Mouse (Mus musculus) embryonic facial prominence, embryonic 15.5 days (tissue): ENCODE results near the gene Banp. TPM values are rescaled to one million over a fixed set of nuclear protein-coding genes. Genes with fewer than 3 reads are reported as not detected.

ENCODE experiments used
- ATAC-seq: fragments of 200-750 bp; cut with Nextera tagmentation; 2 replicates; pipeline ENCODE4 v1.8.0; 2017; ENCODE audit warnings: low read depth, moderate TSS enrichment; ENCODE audit not compliant: insufficient number of reproducible peaks, low FRiP score, low TSS enrichment
- H3K27ac ChIP-seq: fragments of 300-500 bp; sonication (generic); replicated peaks from 2 replicates; pipeline ENCODE4 v1.5.1; 2015; ENCODE audit warnings: mild to moderate bottlenecking, inconsistent platforms
- H3K27me3 ChIP-seq: fragments of 300-500 bp; sonication (generic); 2 replicates; pipeline ENCODE4 v1.6.1; 2015; ENCODE audit warnings: inconsistent platforms
- H3K36me3 ChIP-seq: fragments of 300-500 bp; sonication (generic); 2 replicates; pipeline ENCODE4 v1.6.1; 2015; ENCODE audit warnings: mild to moderate bottlenecking, inconsistent platforms
- H3K4me1 ChIP-seq: fragments of 300-500 bp; sonication (generic); 2 replicates; pipeline ENCODE4 v1.6.1; 2015; ENCODE audit warnings: inconsistent platforms
- H3K4me2 ChIP-seq: fragments of 300-500 bp; sonication (generic); replicated peaks from 2 replicates; pipeline ENCODE4 v1.6.1; 2015; ENCODE audit warnings: mild to moderate bottlenecking, inconsistent platforms
- H3K4me3 ChIP-seq: fragments of 300-500 bp; sonication (generic); replicated peaks from 2 replicates; pipeline ENCODE4 v1.5.1; 2015; ENCODE audit warnings: mild to moderate bottlenecking, inconsistent platforms
- H3K9ac ChIP-seq: fragments of 300-500 bp; sonication (generic); 2 replicates; pipeline ENCODE4 v1.6.1; 2015; ENCODE audit warnings: inconsistent platforms
- H3K9me3 ChIP-seq: fragments of 300-500 bp; sonication (generic); replicated peaks from 2 replicates; pipeline ENCODE4 v1.6.1; 2016; ENCODE audit warnings: inconsistent platforms
- WGBS: fragments of 180-500 bp; shearing (Covaris S2); methylation state at CpG from one replicate; pipeline ENCODE4 v1.1.7; 2015; 5-methylcytosine and 5-hydroxymethylcytosine counted together
- polyA plus RNA-seq: library from polyadenylated mRNA; unstranded; fragments of >200 nt; fragmentation: Nextera tagmentation; extraction: Ambion mirVana; gene quantifications from 2 replicates; pipeline ENCODE4 v1.2.1, GENCODE M21; 2015

Gene Banp
- polyA plus RNA-seq, 1 experiment from 2014 or later = 46.3 TPM

GRCm38 (mm10) chr8:122025546-122025945, 76.0 kb downstream of the Banp start:
- Histone ChIP-seq H3K4me3 (no peak overlapping the region), H3K9ac (no peak overlapping the region), H3K9me3 (no peaks in the 10 kb centered on the region), H3K27me3 (no peaks in the 10 kb centered on the region), H3K4me1 (peaks cover 25% of the 10 kb centered on the region), H3K27ac (no peak overlapping the region), H3K36me3 (peaks cover 32% of the 10 kb centered on the region), H3K4me2 (no peak overlapping the region)
- no peak for ATAC-seq
- 83% methylated on average over 9 of the region's 9 CpGs for WGBS

GRCm38 (mm10) chr8:122028116-122028515, 78.6 kb downstream of the Banp start:
- no peak overlapping the region for H3K4me2 ChIP-seq
- no peak for ATAC-seq
- no peak overlapping the region for H3K4me3 ChIP-seq
- 66% methylated on average over 4 of the region's 4 CpGs for WGBS
- H3K36me3 ChIP-seq = peaks cover 32% of the 10 kb centered on the region
- no peaks in the 10 kb centered on the region for H3K27me3 ChIP-seq
- no peak overlapping the region for H3K9ac ChIP-seq
- H3K9me3 ChIP-seq = no peaks in the 10 kb centered on the region
- peaks cover 18% of the 10 kb centered on the region for H3K4me1 ChIP-seq
- H3K27ac ChIP-seq = no peak overlapping the region

- Histone ChIP-seq H3K4me1 (peaks cover 24% of the 10 kb centered on the region), H3K9me3 (no peaks in the 10 kb centered on the region), H3K4me3 (no peak overlapping the region), H3K27me3 (no peaks in the 10 kb centered on the region), H3K4me2 (no peak overlapping the region), H3K36me3 (peaks cover 10% of the 10 kb centered on the region), H3K9ac (no peak overlapping the region), H3K27ac (no peak overlapping the region)
- WGBS = 27% methylated on average over 7 of the region's 7 CpGs
- no peak for ATAC-seq
Observed at GRCm38 (mm10) chr8:122030965-122031364, 81.4 kb downstream of the Banp start.

- no peaks in the 10 kb centered on the region for H3K9me3 ChIP-seq
- no peak overlapping the region for H3K9ac ChIP-seq
- H3K27ac ChIP-seq = no peak overlapping the region
- ATAC-seq = no peak
- 64% methylated on average over 9 of the region's 9 CpGs for WGBS
- peaks cover 24% of the 10 kb centered on the region for H3K4me1 ChIP-seq
- H3K4me3 ChIP-seq = no peak overlapping the region
- H3K36me3 ChIP-seq = no peaks in the 10 kb centered on the region
- H3K27me3 ChIP-seq = no peaks in the 10 kb centered on the region
- no peak overlapping the region for H3K4me2 ChIP-seq
Observed at GRCm38 (mm10) chr8:122032741-122033140, 83.2 kb downstream of the Banp start.

- H3K4me1 ChIP-seq = peaks cover 24% of the 10 kb centered on the region
- H3K4me2 ChIP-seq = no peak overlapping the region
- H3K9me3 ChIP-seq = no peaks in the 10 kb centered on the region
- no peaks in the 10 kb centered on the region for H3K36me3 ChIP-seq
- no peak overlapping the region for H3K27ac ChIP-seq
- no peak overlapping the region for H3K9ac ChIP-seq
- ATAC-seq = no peak
- no peaks in the 10 kb centered on the region for H3K27me3 ChIP-seq
- WGBS = 74% methylated on average over 7 of the region's 7 CpGs
- H3K4me3 ChIP-seq = no peak overlapping the region
Observed at GRCm38 (mm10) chr8:122035543-122035942, 86.0 kb downstream of the Banp start.

- Histone ChIP-seq H3K4me1 (peaks cover 19% of the 10 kb centered on the region), H3K4me2 (no peak overlapping the region), H3K9me3 (no peaks in the 10 kb centered on the region), H3K4me3 (no peak overlapping the region), H3K27me3 (no peaks in the 10 kb centered on the region), H3K9ac (no peak overlapping the region), H3K36me3 (no peaks in the 10 kb centered on the region), H3K27ac (no peak overlapping the region)
- peak; percentile 63; the same call in 1 of the 2 replicates for ATAC-seq
- 50% methylated on average over 6 of the region's 6 CpGs for whole genome bisulfite sequencing
Observed at GRCm38 (mm10) chr8:122036325-122036724, 86.8 kb downstream of the Banp start.

- Histone ChIP-seq H3K36me3 (no peaks in the 10 kb centered on the region), H3K9ac (no peak overlapping the region), H3K4me2 (no peak overlapping the region), H3K27ac (no peak overlapping the region), H3K4me1 (peaks cover 13% of the 10 kb centered on the region), H3K27me3 (no peaks in the 10 kb centered on the region), H3K4me3 (no peak overlapping the region), H3K9me3 (no peaks in the 10 kb centered on the region)
- WGBS = 70% methylated on average over 7 of the region's 7 CpGs
- no peak for ATAC-seq
Observed at GRCm38 (mm10) chr8:122037279-122037678, 87.7 kb downstream of the Banp start.

- WGBS = 88% methylated on average over 6 of the region's 6 CpGs
- peaks cover 16% of the 10 kb centered on the region for H3K4me1 ChIP-seq
- H3K9ac ChIP-seq = no peak overlapping the region
- H3K4me3 ChIP-seq = no peak overlapping the region
- H3K27me3 ChIP-seq = no peaks in the 10 kb centered on the region
- no peak for ATAC-seq
- H3K36me3 ChIP-seq = no peaks in the 10 kb centered on the region
- H3K4me2 ChIP-seq = no peak overlapping the region
- no peaks in the 10 kb centered on the region for H3K9me3 ChIP-seq
- no peak overlapping the region for H3K27ac ChIP-seq
Observed at GRCm38 (mm10) chr8:122038076-122038475, 88.5 kb downstream of the Banp start.

GRCm38 (mm10) chr8:122039452-122039851, 89.9 kb downstream of the Banp start:
- no peak for ATAC-seq
- Histone ChIP-seq H3K9me3 (no peaks in the 10 kb centered on the region), H3K27me3 (no peaks in the 10 kb centered on the region), H3K36me3 (no peaks in the 10 kb centered on the region), H3K4me2 (no peak overlapping the region), H3K9ac (no peak overlapping the region), H3K4me3 (no peak overlapping the region), H3K27ac (no peak overlapping the region), H3K4me1 (peaks cover 30% of the 10 kb centered on the region)
- WGBS = 86% methylated on average over 4 of the region's 4 CpGs

GRCm38 (mm10) chr8:122047206-122047870, 97.8 kb downstream of the Banp start:
- 56% methylated on average over 15 of the region's 15 CpGs for WGBS
- no peak overlapping the region for H3K9ac ChIP-seq
- ATAC-seq = no peak

GRCm38 (mm10) chr8:122049266-122049665, 99.7 kb downstream of the Banp start:
- H3K27me3 ChIP-seq = 0 out of 2 replicates have a peak, but pooled peaks cover 3% of the 10 kb centered on the region
- no peak for ATAC-seq
- H3K9ac ChIP-seq = no peak overlapping the region
- WGBS = 80% methylated on average over 4 of the region's 4 CpGs
- H3K4me2 ChIP-seq = no peak overlapping the region
- no peak overlapping the region for H3K4me3 ChIP-seq
- no peaks in the 10 kb centered on the region for H3K36me3 ChIP-seq
- H3K27ac ChIP-seq = no peak overlapping the region
- no peaks in the 10 kb centered on the region for H3K9me3 ChIP-seq
- peaks cover 31% of the 10 kb centered on the region for H3K4me1 ChIP-seq

More at GRCm38 (mm10) chr8:122047206-122047870, 97.8 kb downstream of the Banp start:
- Histone ChIP-seq H3K4me2 (no peak overlapping the region), H3K4me1 (peaks cover 43% of the 10 kb centered on the region), H3K27ac (no peak overlapping the region), H3K27me3 (0 out of 2 replicates have a peak, but pooled peaks cover 3% of the 10 kb centered on the region), H3K9me3 (no peaks in the 10 kb centered on the region), H3K36me3 (no peaks in the 10 kb centered on the region), H3K4me3 (no peak overlapping the region)

- no peaks in the 10 kb centered on the region for H3K36me3 ChIP-seq
- 62% methylated on average over 2 of the region's 2 CpGs for WGBS
- no peak overlapping the region for H3K4me2 ChIP-seq
- no peak overlapping the region for H3K4me3 ChIP-seq
- H3K9me3 ChIP-seq = no peaks in the 10 kb centered on the region
- 0 out of 2 replicates have a peak, but pooled peaks cover 3% of the 10 kb centered on the region for H3K27me3 ChIP-seq
- no peak for ATAC-seq
- peaks cover 31% of the 10 kb centered on the region for H3K4me1 ChIP-seq
- H3K9ac ChIP-seq = no peak overlapping the region
- no peak overlapping the region for H3K27ac ChIP-seq
Observed at GRCm38 (mm10) chr8:122049923-122050322, 100.4 kb downstream of the Banp start.
